Mouse (Mus musculus): ENCODE measurements at regions not wholly inside any gene's neighbourhood (a gene's known extent, or its start where the extent isn't known, plus 50 kb on each side); places are given as distances from the start of the nearest gene placed in this dataset.
A peak's percentile ranks its signal among the peaks of the same experiment; 100 is the strongest.
"Not testable (repeated sequence)": the region's sequence is repeated elsewhere in the genome, so short reads cannot be mapped to it uniquely, and the experiment has no call there.

- H3K9me3 ChIP-seq (replicated peaks; ENCODE audit: control insufficient read depth, low read length); H3K4me3 ChIP-seq (ENCODE audit: low read depth, low read length); H3K36me3 ChIP-seq (ENCODE audit: control insufficient read depth, insufficient read depth, low read length); H3K27me3 ChIP-seq (replicated peaks; ENCODE audit: control insufficient read depth, insufficient read depth, low read length); H3K9ac ChIP-seq (ENCODE audit: low read length); H3K4me2 ChIP-seq (ENCODE audit: low read length); H3K27ac ChIP-seq (ENCODE audit: low read depth, low read length); ATAC-seq; H3K4me1 ChIP-seq (ENCODE audit: control insufficient read depth, insufficient read depth, low read length); DNase-seq (ENCODE audit: low spot score): not testable (repeated sequence)
- WGBS, result 89% methylated on average over 2 of the region's 2 CpGs
These were observed 695.2 kb downstream of the Nxph1 start for GRCm38 (mm10) chr6:9643456-9643855.

GRCm38 (mm10) chr6:9643926-9644325 is 695.7 kb downstream of the Nxph1 start:
- H3K4me3 ChIP-seq (ENCODE audit: low read depth, low read length); H3K4me2 ChIP-seq (ENCODE audit: low read length); H3K36me3 ChIP-seq (ENCODE audit: control insufficient read depth, insufficient read depth, low read length); H3K9me3 ChIP-seq (replicated peaks; ENCODE audit: control insufficient read depth, low read length); H3K27me3 ChIP-seq (replicated peaks; ENCODE audit: control insufficient read depth, insufficient read depth, low read length); H3K9ac ChIP-seq (ENCODE audit: low read length); DNase-seq (ENCODE audit: low spot score); H3K4me1 ChIP-seq (ENCODE audit: control insufficient read depth, insufficient read depth, low read length); H3K27ac ChIP-seq (ENCODE audit: low read depth, low read length); ATAC-seq: not testable (repeated sequence)
- WGBS, result 75% methylated on average over 2 of the region's 2 CpGs

GRCm38 (mm10) chr6:9659672-9660071 is 711.4 kb downstream of the Nxph1 start:
- DNase-seq (ENCODE audit: low spot score) (no peak), ATAC-seq (no peak)
- Histone ChIP-seq H3K9ac (ENCODE audit: low read length) (no peak overlapping the region), H3K4me2 (ENCODE audit: low read length) (no peak overlapping the region), H3K36me3 (ENCODE audit: control insufficient read depth, insufficient read depth, low read length) (no peaks in the 10 kb centered on the region), H3K9me3 (replicated peaks; ENCODE audit: control insufficient read depth, low read length) (no peaks in the 10 kb centered on the region), H3K27me3 (replicated peaks; ENCODE audit: control insufficient read depth, insufficient read depth, low read length) (no peaks in the 10 kb centered on the region), H3K4me3 (ENCODE audit: low read depth, low read length) (no peak overlapping the region), H3K4me1 (ENCODE audit: control insufficient read depth, insufficient read depth, low read length) (no peaks in the 10 kb centered on the region), H3K27ac (ENCODE audit: low read depth, low read length) (no peak overlapping the region)
- WGBS, result 90% methylated on average over 7 of the region's 7 CpGs

- no peak overlapping the region for H3K4me2 ChIP-seq (ENCODE audit: low read length)
- no peak overlapping the region for H3K4me3 ChIP-seq (ENCODE audit: low read depth, low read length)
- no peak overlapping the region for H3K9ac ChIP-seq (ENCODE audit: low read length)
- no peak for DNase-seq (ENCODE audit: low spot score)
- no peak overlapping the region for H3K27ac ChIP-seq (ENCODE audit: low read depth, low read length)
- ATAC-seq, result no peak
- H3K27me3 ChIP-seq (replicated peaks; ENCODE audit: control insufficient read depth, insufficient read depth, low read length), result no peaks in the 10 kb centered on the region
- no peaks in the 10 kb centered on the region for H3K4me1 ChIP-seq (ENCODE audit: control insufficient read depth, insufficient read depth, low read length)
- H3K9me3 ChIP-seq (replicated peaks; ENCODE audit: control insufficient read depth, low read length), result no peaks in the 10 kb centered on the region
- no peaks in the 10 kb centered on the region for H3K36me3 ChIP-seq (ENCODE audit: control insufficient read depth, insufficient read depth, low read length)
These were observed 737.0 kb downstream of the Nxph1 start for GRCm38 (mm10) chr6:9685182-9685581.

- no peak for DNase-seq (ENCODE audit: low spot score)
- Histone ChIP-seq H3K9ac (ENCODE audit: low read length) (no peak overlapping the region), H3K27me3 (replicated peaks; ENCODE audit: control insufficient read depth, insufficient read depth, low read length) (no peaks in the 10 kb centered on the region), H3K36me3 (ENCODE audit: control insufficient read depth, insufficient read depth, low read length) (no peaks in the 10 kb centered on the region), H3K4me2 (ENCODE audit: low read length) (no peak overlapping the region), H3K9me3 (replicated peaks; ENCODE audit: control insufficient read depth, low read length) (no peaks in the 10 kb centered on the region), H3K4me1 (ENCODE audit: control insufficient read depth, insufficient read depth, low read length) (0 out of 2 replicates have a peak, but pooled peaks cover 4% of the 10 kb centered on the region), H3K27ac (ENCODE audit: low read depth, low read length) (no peak overlapping the region), H3K4me3 (ENCODE audit: low read depth, low read length) (no peak overlapping the region)
- no peak for ATAC-seq
- WGBS, result 0% methylated on average over 1 of the region's 1 CpGs
These were observed 745.5 kb downstream of the Nxph1 start for GRCm38 (mm10) chr6:9693714-9694113.

- Histone ChIP-seq H3K27ac (ENCODE audit: low read depth, low read length) (no peak overlapping the region), H3K4me3 (ENCODE audit: low read depth, low read length) (no peak overlapping the region), H3K4me1 (ENCODE audit: control insufficient read depth, insufficient read depth, low read length) (0 out of 2 replicates have a peak, but pooled peaks cover 4% of the 10 kb centered on the region), H3K36me3 (ENCODE audit: control insufficient read depth, insufficient read depth, low read length) (no peaks in the 10 kb centered on the region), H3K9ac (ENCODE audit: low read length) (no peak overlapping the region), H3K27me3 (replicated peaks; ENCODE audit: control insufficient read depth, insufficient read depth, low read length) (no peaks in the 10 kb centered on the region), H3K4me2 (ENCODE audit: low read length) (no peak overlapping the region), H3K9me3 (replicated peaks; ENCODE audit: control insufficient read depth, low read length) (no peaks in the 10 kb centered on the region)
- ATAC-seq, result peak; percentile 58
- WGBS, result 25% methylated on average over 1 of the region's 1 CpGs
- peak; percentile 52 for DNase-seq (ENCODE audit: low spot score)
These were observed 749.5 kb downstream of the Nxph1 start for GRCm38 (mm10) chr6:9697698-9698097.

- Histone ChIP-seq H3K4me1 (ENCODE audit: control insufficient read depth, insufficient read depth, low read length) (0 out of 2 replicates have a peak, but pooled peaks cover 4% of the 10 kb centered on the region), H3K9ac (ENCODE audit: low read length) (no peak overlapping the region), H3K4me2 (ENCODE audit: low read length) (no peak overlapping the region), H3K27me3 (replicated peaks; ENCODE audit: control insufficient read depth, insufficient read depth, low read length) (no peaks in the 10 kb centered on the region), H3K4me3 (ENCODE audit: low read depth, low read length) (no peak overlapping the region), H3K9me3 (replicated peaks; ENCODE audit: control insufficient read depth, low read length) (no peaks in the 10 kb centered on the region), H3K27ac (ENCODE audit: low read depth, low read length) (no peak overlapping the region), H3K36me3 (ENCODE audit: control insufficient read depth, insufficient read depth, low read length) (no peaks in the 10 kb centered on the region)
- 35% methylated on average over 1 of the region's 1 CpGs for WGBS
- ATAC-seq (no peak), DNase-seq (ENCODE audit: low spot score) (peak; percentile 16)
These were observed 750.0 kb downstream of the Nxph1 start for GRCm38 (mm10) chr6:9698193-9698592.

Data from forebrain, embryonic 14.5 days (tissue).